Mouse (Mus musculus): ENCODE measurements around the gene Cavin1. TPM values are rescaled to one million over a fixed set of nuclear protein-coding genes. Genes with fewer than 3 reads are reported as not detected.

Gene Cavin1
- polyA plus RNA-seq, 1 experiment from 2014 or later = 47.0 TPM

GRCm38 (mm10) chr11:100915063-100915462 is 55.6 kb downstream of the Cavin1 start:
- H3K9ac ChIP-seq (ENCODE audit: low read depth, low read length) = no peak overlapping the region
- H3K9me3 ChIP-seq (ENCODE audit: control insufficient read depth, low read length) = no peaks in the 10 kb centered on the region
- 96% methylated on average over 3 of the region's 3 CpGs for WGBS

GRCm38 (mm10) chr11:100914415-100914814 is 56.3 kb downstream of the Cavin1 start:
- Histone ChIP-seq H3K36me3 (ENCODE audit: control insufficient read depth, insufficient read depth, low read length) (no peaks in the 10 kb centered on the region; the same call in 1 of the 2 replicates), H3K27me3 (replicated peaks; ENCODE audit: control insufficient read depth, insufficient read depth, low read length) (no peaks in the 10 kb centered on the region), H3K4me1 (ENCODE audit: control insufficient read depth, insufficient read depth, low read depth, low read length) (no peaks in the 10 kb centered on the region), H3K9ac (ENCODE audit: low read depth, low read length) (no peak overlapping the region), H3K4me3 (ENCODE audit: low read length) (no peak overlapping the region), H3K27ac (ENCODE audit: low read depth, low read length) (no peak overlapping the region), H3K9me3 (ENCODE audit: control insufficient read depth, low read length) (no peaks in the 10 kb centered on the region), H3K4me2 (ENCODE audit: low read length) (no peak overlapping the region)
- 79% methylated on average over 5 of the region's 5 CpGs for WGBS
- ATAC-seq = no peak

More at GRCm38 (mm10) chr11:100915063-100915462, 55.6 kb downstream of the Cavin1 start:
- Histone ChIP-seq H3K27ac (ENCODE audit: low read depth, low read length) (no peak overlapping the region), H3K27me3 (replicated peaks; ENCODE audit: control insufficient read depth, insufficient read depth, low read length) (no peaks in the 10 kb centered on the region), H3K36me3 (ENCODE audit: control insufficient read depth, insufficient read depth, low read length) (no peaks in the 10 kb centered on the region; the same call in 1 of the 2 replicates), H3K4me1 (ENCODE audit: control insufficient read depth, insufficient read depth, low read depth, low read length) (no peaks in the 10 kb centered on the region), H3K4me2 (ENCODE audit: low read length) (no peak overlapping the region), H3K4me3 (ENCODE audit: low read length) (no peak overlapping the region)
- ATAC-seq = no peak

GRCm38 (mm10) chr11:100912401-100913155 is 58.1 kb downstream of the Cavin1 start:
- H3K27me3 ChIP-seq (replicated peaks; ENCODE audit: control insufficient read depth, insufficient read depth, low read length) = no peaks in the 10 kb centered on the region
- no peaks in the 10 kb centered on the region for H3K9me3 ChIP-seq (ENCODE audit: control insufficient read depth, low read length)
- no peak overlapping the region for H3K27ac ChIP-seq (ENCODE audit: low read depth, low read length)
- no peaks in the 10 kb centered on the region for H3K4me1 ChIP-seq (ENCODE audit: control insufficient read depth, insufficient read depth, low read depth, low read length)
- no peak overlapping the region for H3K4me3 ChIP-seq (ENCODE audit: low read length)
- no peak for ATAC-seq
- H3K9ac ChIP-seq (ENCODE audit: low read depth, low read length) = no peak overlapping the region
- 92% methylated on average over 17 of the region's 17 CpGs for WGBS
- H3K36me3 ChIP-seq (ENCODE audit: control insufficient read depth, insufficient read depth, low read length) = no peaks in the 10 kb centered on the region; the same call in none of the 2 replicates
- H3K4me2 ChIP-seq (ENCODE audit: low read length) = no peak overlapping the region

GRCm38 (mm10) chr11:100908567-100908966 is 62.1 kb downstream of the Cavin1 start:
- Histone ChIP-seq H3K4me2 (ENCODE audit: low read length) (no peak overlapping the region), H3K9ac (ENCODE audit: low read depth, low read length) (no peak overlapping the region), H3K4me3 (ENCODE audit: low read length) (no peak overlapping the region), H3K4me1 (ENCODE audit: control insufficient read depth, insufficient read depth, low read depth, low read length) (no peaks in the 10 kb centered on the region), H3K27me3 (replicated peaks; ENCODE audit: control insufficient read depth, insufficient read depth, low read length) (no peaks in the 10 kb centered on the region), H3K9me3 (ENCODE audit: control insufficient read depth, low read length) (no peaks in the 10 kb centered on the region), H3K36me3 (ENCODE audit: control insufficient read depth, insufficient read depth, low read length) (peaks cover 6% of the 10 kb centered on the region), H3K27ac (ENCODE audit: low read depth, low read length) (no peak overlapping the region)
- ATAC-seq = no peak
- WGBS = 91% methylated on average over 9 of the region's 9 CpGs

GRCm38 (mm10) chr11:100908112-100908511 is 62.6 kb downstream of the Cavin1 start:
- Histone ChIP-seq H3K36me3 (ENCODE audit: control insufficient read depth, insufficient read depth, low read length) (peaks cover 9% of the 10 kb centered on the region), H3K4me1 (ENCODE audit: control insufficient read depth, insufficient read depth, low read depth, low read length) (no peaks in the 10 kb centered on the region), H3K27ac (ENCODE audit: low read depth, low read length) (no peak overlapping the region), H3K4me2 (ENCODE audit: low read length) (no peak overlapping the region), H3K27me3 (replicated peaks; ENCODE audit: control insufficient read depth, insufficient read depth, low read length) (no peaks in the 10 kb centered on the region), H3K9ac (ENCODE audit: low read depth, low read length) (no peak overlapping the region), H3K9me3 (ENCODE audit: control insufficient read depth, low read length) (no peaks in the 10 kb centered on the region), H3K4me3 (ENCODE audit: low read length) (no peak overlapping the region)
- ATAC-seq = no peak
- 83% methylated on average over 2 of the region's 2 CpGs for WGBS

GRCm38 (mm10) chr11:100906885-100907284 is 63.8 kb downstream of the Cavin1 start:
- 88% methylated on average over 4 of the region's 4 CpGs for WGBS
- Histone ChIP-seq H3K9ac (ENCODE audit: low read depth, low read length) (no peak overlapping the region), H3K4me1 (ENCODE audit: control insufficient read depth, insufficient read depth, low read depth, low read length) (no peaks in the 10 kb centered on the region), H3K9me3 (ENCODE audit: control insufficient read depth, low read length) (peaks cover 4% of the 10 kb centered on the region), H3K4me3 (ENCODE audit: low read length) (no peak overlapping the region), H3K4me2 (ENCODE audit: low read length) (no peak overlapping the region), H3K36me3 (ENCODE audit: control insufficient read depth, insufficient read depth, low read length) (peaks cover 18% of the 10 kb centered on the region), H3K27ac (ENCODE audit: low read depth, low read length) (no peak overlapping the region), H3K27me3 (replicated peaks; ENCODE audit: control insufficient read depth, insufficient read depth, low read length) (no peaks in the 10 kb centered on the region)
- ATAC-seq = no peak

Other genes with a start within 250 kb of the Cavin1 start
- gene Rab5c, start 232.7 kb downstream of the Cavin1 start, polyA plus RNA-seq (2015; fragmentation: Nextera tagmentation; extraction: Ambion mirVana) = 43.7 and 43.8 TPM in 2 replicates
- 8.9 and 10.0 TPM in 2 replicates for gene Kcnh4, start 210.9 kb downstream of the Cavin1 start, polyA plus RNA-seq (2015; fragmentation: Nextera tagmentation; extraction: Ambion mirVana)
- 0.48 and 0.59 TPM in 2 replicates for gene Hcrt, start 208.0 kb downstream of the Cavin1 start, polyA plus RNA-seq (2015; fragmentation: Nextera tagmentation; extraction: Ambion mirVana)
- gene Ghdc, start 199.9 kb downstream of the Cavin1 start, polyA plus RNA-seq (2015; fragmentation: Nextera tagmentation; extraction: Ambion mirVana) = 8.2 and 9.6 TPM in 2 replicates
- 15.0 and 18.9 TPM in 2 replicates for gene Stat5b, start 120.2 kb downstream of the Cavin1 start, polyA plus RNA-seq (2015; fragmentation: Nextera tagmentation; extraction: Ambion mirVana)
- gene Stat5a, start 111.5 kb downstream of the Cavin1 start, polyA plus RNA-seq (2015; fragmentation: Nextera tagmentation; extraction: Ambion mirVana) = 1.8 and 2.4 TPM in 2 replicates
- 49.2 and 49.5 TPM in 2 replicates for gene Stat3, start 31.3 kb downstream of the Cavin1 start, polyA plus RNA-seq (2015; fragmentation: Nextera tagmentation; extraction: Ambion mirVana)
- gene Atp6v0a1, start 38.6 kb upstream of the Cavin1 start, polyA plus RNA-seq (2015; fragmentation: Nextera tagmentation; extraction: Ambion mirVana) = 175 and 179 TPM in 2 replicates
- gene Naglu, start 99.1 kb upstream of the Cavin1 start, polyA plus RNA-seq (2015; fragmentation: Nextera tagmentation; extraction: Ambion mirVana) = 13.8 and 13.9 TPM in 2 replicates
- 0.26 and 0.50 TPM in 2 replicates for gene Hsd17b1, start 107.5 kb upstream of the Cavin1 start, polyA plus RNA-seq (2015; fragmentation: Nextera tagmentation; extraction: Ambion mirVana)
- gene Coasy, start 111.7 kb upstream of the Cavin1 start, polyA plus RNA-seq (2015; fragmentation: Nextera tagmentation; extraction: Ambion mirVana) = 42.5 and 45.9 TPM in 2 replicates
- gene Mlx, start 116.4 kb upstream of the Cavin1 start, polyA plus RNA-seq (2015; fragmentation: Nextera tagmentation; extraction: Ambion mirVana) = 91.5 and 101 TPM in 2 replicates
- gene Psmc3ip, start 124.5 kb upstream of the Cavin1 start, polyA plus RNA-seq (2015; fragmentation: Nextera tagmentation; extraction: Ambion mirVana) = 17.9 and 19.0 TPM in 2 replicates
- 22.8 and 24.3 TPM in 2 replicates for gene Retreg3, start 149.0 kb upstream of the Cavin1 start, polyA plus RNA-seq (2015; fragmentation: Nextera tagmentation; extraction: Ambion mirVana)
- gene Tubg1, start 149.1 kb upstream of the Cavin1 start, polyA plus RNA-seq (2015; fragmentation: Nextera tagmentation; extraction: Ambion mirVana) = 79.6 and 80.2 TPM in 2 replicates
- 56.9 and 60.3 TPM in 2 replicates for gene Tubg2, start 185.0 kb upstream of the Cavin1 start, polyA plus RNA-seq (2015; fragmentation: Nextera tagmentation; extraction: Ambion mirVana)
- gene Cntnap1, start 199.6 kb upstream of the Cavin1 start, polyA plus RNA-seq (2015; fragmentation: Nextera tagmentation; extraction: Ambion mirVana) = 8.7 and 11.2 TPM in 2 replicates
- gene Plekhh3, start 200.5 kb upstream of the Cavin1 start, polyA plus RNA-seq (2015; fragmentation: Nextera tagmentation; extraction: Ambion mirVana) = 9.3 and 9.5 TPM in 2 replicates
- 0.32 and 0.60 TPM in 2 replicates for gene Ccr10, start 204.6 kb upstream of the Cavin1 start, polyA plus RNA-seq (2015; fragmentation: Nextera tagmentation; extraction: Ambion mirVana)

All from hindbrain, embryonic 16.5 days (tissue).